Comparison of ENCODE assay signal across 10 mouse cellular contexts in the genomic region with DNA sequence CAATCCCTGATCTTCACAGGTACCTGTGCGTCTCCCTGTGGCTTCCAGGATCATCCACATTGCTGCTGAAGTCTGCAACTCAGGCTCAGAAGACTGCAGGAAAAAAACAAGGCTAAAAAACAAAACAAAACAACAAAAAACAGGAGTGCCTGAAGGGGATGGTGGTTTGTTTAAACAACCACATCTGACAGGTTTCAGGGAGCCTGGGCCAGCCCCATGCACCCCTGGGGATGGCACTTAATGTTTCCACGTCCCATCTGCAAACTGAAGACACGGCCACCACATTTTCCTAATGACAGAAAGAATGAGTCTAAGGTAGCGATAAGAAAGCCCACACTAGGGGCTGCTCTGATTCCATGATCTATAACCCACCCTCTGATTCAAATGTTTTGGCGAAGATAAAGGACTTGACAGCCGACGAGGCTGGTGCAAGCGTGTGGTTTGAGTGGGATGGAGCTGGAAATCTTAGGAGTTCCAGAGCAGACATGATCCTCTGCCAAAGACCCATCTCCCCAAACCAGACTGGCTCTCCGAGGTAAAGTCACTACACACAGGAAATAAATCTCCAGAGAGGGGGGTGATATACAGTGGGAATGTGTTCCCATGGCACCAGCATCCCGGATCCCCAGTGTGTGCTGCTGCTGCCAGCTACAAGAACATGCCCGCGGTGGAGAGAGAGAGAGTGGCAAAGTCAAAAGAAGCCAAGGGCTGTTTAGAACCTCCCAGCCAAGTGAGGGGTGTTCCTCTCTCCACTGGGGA. TPM values are rescaled to one million over a fixed set of nuclear protein-coding genes. Genes with fewer than 3 reads are reported as not detected.
DNase-seq lines count a peak whose midpoint lies in the region; ATAC-seq lines count a peak whose summit lies in the region.
"Had no signal": no experiment of that assay in that cellular context is flagged by ENCODE, and none has a peak within 500 bp of the region (broad histone marks: within the 10 kb centered on the region; RNA-seq: fewer than 3 reads in every experiment).

A gene (minus strand): TSS at position 282 of the 759 bp plus-strand sequence.

- no peak for DNase-seq in left cerebral cortex, adult 18-20 months (ENCODE audit: low spot score in 2 of 2)
- DNase-seq in left cerebral cortex, adult 11 months (ENCODE audit: low spot score), result no peak
- DNase-seq in forebrain, embryonic 14.5 days (ENCODE audit: low spot score), result peak; percentile 32
- DNase-seq in layer of hippocampus, postnatal 25 days (ENCODE audit: extremely low spot score in 1 of 2, low spot score in 1 of 2), result no peak
- DNase-seq in lung, adult 18-20 months, result no peak
- DNase-seq in heart, postnatal 36 days, result no peak

- H3K9ac ChIP-seq in forebrain, embryonic 14.5 days (ENCODE audit: low read length), result peak within 1 kb of the TSS; percentile 43
- peak within 1 kb of the TSS; percentile 33; the same call in 1 of the 2 replicates for H3K9ac ChIP-seq in neural tube, embryonic 12.5 days
- no peak within 1 kb of the TSS for H3K9ac ChIP-seq in intestine, embryonic 15.5 days
- H3K9ac ChIP-seq: limb, embryonic 15.5 days had no signal

- 0 out of 2 replicates have a peak, but pooled peaks cover 6% of the 10 kb centered on the region for H3K27me3 ChIP-seq in forebrain, embryonic 14.5 days (replicated peaks; ENCODE audit: control insufficient read depth, insufficient read depth, low read length)
- peaks cover 11% of the 10 kb centered on the region for H3K27me3 ChIP-seq in neural tube, embryonic 12.5 days (replicated peaks)
- peaks cover 16% of the 10 kb centered on the region for H3K27me3 ChIP-seq in intestine, embryonic 15.5 days (replicated peaks)

- ATAC-seq in forebrain, embryonic 14.5 days, result no peak
- no peak for ATAC-seq in neural tube, embryonic 12.5 days (ENCODE audit: low FRiP score, low read depth)
- no peak for ATAC-seq in intestine, embryonic 15.5 days
- ATAC-seq: CD4-positive, CD25-positive, alpha-beta regulatory T cell, adult 4 months had no signal

- peak within 1 kb of the TSS; percentile 25 for H3K4me3 ChIP-seq in forebrain, embryonic 14.5 days (ENCODE audit: low read depth, low read length)
- H3K4me3 ChIP-seq in neural tube, embryonic 12.5 days, result peak within 1 kb of the TSS; percentile 12
- H3K4me3 ChIP-seq in intestine, embryonic 15.5 days (replicated peaks), result no peak within 1 kb of the TSS
- H3K4me3 ChIP-seq: limb, embryonic 15.5 days had no signal

- H3K36me3 ChIP-seq in forebrain, embryonic 14.5 days (ENCODE audit: control insufficient read depth, insufficient read depth, low read length), result no peaks in the 10 kb centered on the region
- H3K36me3 ChIP-seq in neural tube, embryonic 12.5 days, result no peaks in the 10 kb centered on the region
- H3K36me3 ChIP-seq in intestine, embryonic 15.5 days, result no peaks in the 10 kb centered on the region
- H3K36me3 ChIP-seq: limb, embryonic 15.5 days had no signal

- intact Hi-C loops in heart, postnatal 36 days (cut with DNase I), result no loop called here

- H3K4me2 ChIP-seq in forebrain, embryonic 14.5 days (ENCODE audit: low read length), result peak within 1 kb of the TSS; percentile 48
- H3K4me2 ChIP-seq in neural tube, embryonic 12.5 days (replicated peaks), result peak within 1 kb of the TSS; percentile 59
- H3K4me2 ChIP-seq in intestine, embryonic 15.5 days (replicated peaks), result no peak within 1 kb of the TSS
- H3K4me2 ChIP-seq: limb, embryonic 15.5 days had no signal

- H3K4me1 ChIP-seq in forebrain, embryonic 14.5 days (ENCODE audit: control insufficient read depth, insufficient read depth, low read length), result peaks cover 17% of the 10 kb centered on the region; the same call in 1 of the 2 replicates
- H3K4me1 ChIP-seq in neural tube, embryonic 12.5 days, result peaks cover 14% of the 10 kb centered on the region
- no peaks in the 10 kb centered on the region for H3K4me1 ChIP-seq in intestine, embryonic 15.5 days (replicated peaks)

- WGBS in forebrain, embryonic 14.5 days, result 61% methylated on average over 12 of the region's 12 CpGs
- 68% methylated on average over 12 of the region's 12 CpGs for WGBS in neural tube, embryonic 12.5 days
- 73% methylated on average over 12 of the region's 12 CpGs for WGBS in intestine, embryonic 15.5 days

- no peaks in the 10 kb centered on the region for H3K9me3 ChIP-seq in forebrain, embryonic 14.5 days (replicated peaks; ENCODE audit: control insufficient read depth, low read length)
- no peaks in the 10 kb centered on the region for H3K9me3 ChIP-seq in neural tube, embryonic 12.5 days
- H3K9me3 ChIP-seq in intestine, embryonic 15.5 days, result no peaks in the 10 kb centered on the region
- H3K9me3 ChIP-seq: limb, embryonic 15.5 days had no signal

- peak within 1 kb of the TSS; percentile 45; the same call in 1 of the 2 replicates for H3K27ac ChIP-seq in forebrain, embryonic 14.5 days (ENCODE audit: low read depth, low read length)
- no peak within 1 kb of the TSS for H3K27ac ChIP-seq in neural tube, embryonic 12.5 days
- no peak within 1 kb of the TSS for H3K27ac ChIP-seq in intestine, embryonic 15.5 days
- H3K27ac ChIP-seq: limb, embryonic 15.5 days had no signal

RNA-seq across cellular contexts. Expression of the gene that starts here (rescaled TPM):
- total RNA-seq in left cerebral cortex, adult 18-20 months (2021), result 100 to 1,000 TPM; 309 to 328 TPM
- polyA plus RNA-seq in forebrain, embryonic 14.5 days (2014; fragmentation: Nextera tagmentation; extraction: Ambion mirVana), result 10.9 and 17.0 TPM in 2 replicates
- 100 to 1,000 TPM; 203 to 233 TPM for total RNA-seq in layer of hippocampus, postnatal 25 days (2021)
- 3.7 and 4.4 TPM in 2 replicates for polyA plus RNA-seq in neural tube, embryonic 12.5 days (2016; fragmentation: Nextera tagmentation; extraction: Ambion mirVana)
- polyA plus RNA-seq in intestine, embryonic 15.5 days (2015; fragmentation: Nextera tagmentation; extraction: Ambion mirVana), result 0.20 and 0.30 TPM in 2 replicates
- total RNA-seq in heart, postnatal 36 days (2021), result not detected
- polyA plus RNA-seq: CD4-positive, CD25-positive, alpha-beta regulatory T cell, adult 4 months had no signal

Comparison
In these comparisons a context has a peak if more than half of its experiments do, and no peak if none do; other contexts are left out.
1. RNA of the gene that starts here (total RNA-seq): 309 to 328 TPM in left cerebral cortex, adult 18-20 months and 203 to 233 TPM in layer of hippocampus, postnatal 25 days; not detected in heart, postnatal 36 days; every median in the first group is over 100 times any median in the second.